Mouse (Mus musculus) liver, adult (tissue): ENCODE results near the gene Cdk11b.
"Not testable (repeated sequence)": the region's sequence is repeated elsewhere in the genome, so short reads cannot be mapped to it uniquely, and the experiment has no call there.

Experiments used
- GATA4 ChIP-seq: IDR thresholded peaks from 2 replicates; pipeline ENCODE4 v1.6.1; 2014; ENCODE audit warnings: mild to moderate bottlenecking, low read length; ENCODE audit not compliant: insufficient replicate concordance

Gene Cdk11b

DNA sequence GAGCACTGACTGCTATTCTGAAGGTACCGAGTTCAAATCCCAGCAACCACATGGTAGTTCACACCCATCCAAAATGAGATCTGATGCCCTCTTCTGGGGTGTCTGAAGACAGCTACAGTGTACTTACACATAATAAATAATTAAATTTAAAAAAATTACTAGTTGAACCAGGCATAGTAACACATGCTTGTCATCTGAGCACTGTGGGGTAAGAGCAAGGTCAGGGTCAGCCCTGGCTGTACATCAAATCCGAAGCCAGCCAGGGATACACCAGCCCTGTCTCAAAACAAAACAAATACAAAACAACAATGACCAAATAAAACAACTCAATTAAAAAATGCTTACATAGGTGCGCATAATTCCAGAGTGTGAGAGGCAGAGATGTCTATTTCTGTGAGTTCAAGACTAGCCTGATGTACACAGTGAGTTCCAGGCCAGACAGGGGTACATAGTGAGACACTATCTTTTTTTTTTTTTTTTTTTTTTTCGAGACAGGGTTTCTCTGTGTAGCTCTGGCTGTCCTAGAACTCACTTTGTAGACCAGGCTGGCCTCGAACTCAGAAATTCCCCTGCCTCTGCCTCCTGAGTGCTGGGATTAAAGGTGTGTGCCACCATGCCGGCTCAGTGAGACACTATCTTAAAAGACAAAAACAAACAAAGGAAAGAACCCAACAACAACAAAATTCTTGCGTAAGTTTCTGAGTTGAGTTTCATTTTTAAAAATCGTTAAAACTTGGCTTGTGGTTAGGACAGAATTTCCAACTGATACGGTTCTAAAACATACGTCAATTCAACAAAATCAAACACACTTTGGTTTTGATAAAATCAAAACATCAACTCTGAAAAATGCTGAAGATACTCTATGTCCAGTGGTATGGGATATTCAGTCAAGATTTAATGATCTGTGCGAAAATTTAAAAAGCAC, 24.5 kb upstream of the Cdk11b start:
- TF ChIP-seq GATA4, result no peak

DNA sequence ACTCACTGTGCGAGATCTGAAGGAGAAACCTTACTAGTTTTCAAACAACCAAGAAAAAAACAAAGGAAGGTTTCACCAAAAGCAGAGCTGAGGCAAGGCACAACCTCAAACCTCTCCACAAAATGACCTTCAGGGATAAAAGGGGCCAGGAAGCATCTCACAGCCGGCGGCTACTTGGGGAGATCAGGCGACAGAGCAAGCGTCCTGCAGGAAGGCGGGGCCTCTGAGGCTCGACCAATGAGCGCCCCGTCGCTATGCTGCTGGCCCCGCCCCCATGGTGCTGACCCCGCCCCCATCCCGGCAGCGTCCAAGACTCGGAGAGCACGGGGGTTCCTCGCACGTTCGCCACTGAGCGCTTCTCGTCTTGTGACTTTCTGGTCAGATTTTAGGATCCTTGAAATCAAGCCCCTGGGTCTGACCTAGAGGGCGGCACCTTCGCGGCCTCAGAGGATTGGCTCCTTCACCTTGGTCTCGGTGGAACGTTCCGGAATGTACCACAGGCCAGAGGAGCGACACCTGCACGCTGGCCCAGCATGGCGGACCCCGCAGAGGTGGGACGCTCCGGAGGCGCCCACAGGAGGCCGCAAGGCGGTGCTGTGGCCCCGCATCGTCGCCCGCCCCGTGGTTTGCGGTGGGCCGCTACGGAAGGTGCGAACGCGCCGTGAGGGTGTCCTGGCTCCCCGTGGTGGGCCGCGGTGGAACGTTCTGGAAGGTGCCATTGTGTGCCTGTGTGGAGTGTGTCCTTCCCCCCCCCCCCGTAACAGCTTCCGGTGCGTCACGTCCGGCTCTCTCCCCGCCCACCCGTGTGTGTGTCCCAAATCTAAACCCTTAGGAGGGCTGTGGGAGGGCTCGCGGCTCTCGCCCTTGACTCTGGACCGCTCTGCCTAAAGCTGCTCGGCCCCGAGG, 23.3 kb upstream of the Cdk11b start, which contains the start of gene Slc35e2:
Gene Slc35e2, plus strand, starts transcription at position 326 of the 906 bp plus-strand sequence.
- no peak for TF ChIP-seq GATA4

DNA sequence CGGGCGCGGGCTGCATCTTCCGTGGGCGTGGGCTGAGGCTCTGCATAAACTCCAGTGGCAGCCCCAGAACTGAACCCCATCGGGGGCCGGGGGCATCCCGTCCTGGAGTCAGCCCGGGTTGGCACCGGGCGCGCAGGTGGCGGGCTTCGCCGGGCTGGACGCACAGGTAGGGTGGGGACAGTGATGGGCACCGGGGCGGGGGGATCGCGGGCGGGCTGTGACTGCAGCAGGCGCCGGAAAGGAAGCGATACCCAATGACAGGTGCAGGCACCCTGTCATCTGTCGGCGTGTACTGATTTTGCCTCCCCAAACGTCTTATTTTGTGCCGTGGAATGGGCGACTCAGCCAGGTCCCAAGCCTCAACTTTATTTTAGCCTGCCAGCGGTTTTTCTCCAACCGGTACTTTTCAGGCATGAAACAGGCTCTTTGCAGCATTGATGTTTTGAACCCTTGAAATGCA, 22.6 kb upstream of the Cdk11b start:
- TF ChIP-seq GATA4, result no peak

GRCm38 (mm10) chr4:155602753-155603152, 21.9 kb upstream of the Cdk11b start:
- TF ChIP-seq GATA4, result no peak

- no peak for TF ChIP-seq GATA4
Measured at GRCm38 (mm10) chr4:155603801-155604200, 20.9 kb upstream of the Cdk11b start.

GRCm38 (mm10) chr4:155605132-155605531, 19.5 kb upstream of the Cdk11b start:
- peak; percentile 95 for TF ChIP-seq GATA4

GRCm38 (mm10) chr4:155606825-155607224, 17.8 kb upstream of the Cdk11b start:
- TF ChIP-seq GATA4, result no peak

- TF ChIP-seq GATA4, result no peak
Measured at GRCm38 (mm10) chr4:155611860-155612259, 12.8 kb upstream of the Cdk11b start.

GRCm38 (mm10) chr4:155613264-155613663, 11.4 kb upstream of the Cdk11b start:
- no peak for TF ChIP-seq GATA4

DNA sequence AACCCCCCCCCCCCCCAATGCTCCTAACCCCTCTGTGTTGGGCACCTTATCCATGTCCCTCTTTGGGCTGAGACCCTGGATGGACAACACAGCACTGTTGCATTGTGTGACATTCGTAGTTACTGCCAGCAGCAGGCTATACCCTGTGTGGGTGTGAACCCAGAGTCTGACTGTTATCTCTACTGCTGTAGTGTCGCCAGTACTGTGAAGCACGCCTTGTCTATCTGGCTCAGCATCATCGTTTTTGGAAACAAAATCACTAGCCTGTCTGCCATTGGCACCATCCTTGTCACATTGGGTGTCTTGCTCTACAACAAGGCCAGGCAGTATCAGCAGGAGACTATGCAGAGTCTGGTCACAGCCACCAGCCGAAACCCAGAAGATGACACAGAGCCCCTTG, 6.3 kb upstream of the Cdk11b start:
- TF ChIP-seq GATA4, result no peak

- no peak for TF ChIP-seq GATA4
Measured at GRCm38 (mm10) chr4:155630267-155630666, 5.6 kb downstream of the Cdk11b start.

- no peak for TF ChIP-seq GATA4
Measured at GRCm38 (mm10) chr4:155635766-155636499, 11.3 kb downstream of the Cdk11b start.

DNA sequence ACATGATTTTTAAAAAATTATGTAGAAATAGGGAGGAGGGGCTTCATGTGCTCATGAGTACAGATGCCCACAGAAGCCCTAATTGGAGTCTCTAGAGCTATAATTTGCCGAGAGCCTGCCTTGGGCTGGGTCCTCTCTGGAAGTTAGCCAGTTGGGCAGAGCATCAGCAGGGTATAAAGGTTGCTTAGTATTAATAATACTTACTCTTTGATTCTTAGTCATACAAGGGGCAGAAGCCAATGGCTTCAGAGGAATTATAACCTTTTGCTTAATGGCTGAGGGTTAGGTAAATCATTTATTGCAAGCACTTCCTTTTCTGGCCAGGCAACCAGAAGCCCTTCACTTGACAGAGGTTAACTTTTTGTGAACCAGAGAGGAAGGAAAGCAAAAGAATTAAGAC, 18.9 kb downstream of the Cdk11b start:
- no peak for TF ChIP-seq GATA4

GRCm38 (mm10) chr4:155645308-155645707, 20.7 kb downstream of the Cdk11b start, which contains the start of gene Gm10563:
TSS of gene Gm10563 (minus strand) at chr4:155645408.
- TF ChIP-seq GATA4, result not testable (repeated sequence)

DNA sequence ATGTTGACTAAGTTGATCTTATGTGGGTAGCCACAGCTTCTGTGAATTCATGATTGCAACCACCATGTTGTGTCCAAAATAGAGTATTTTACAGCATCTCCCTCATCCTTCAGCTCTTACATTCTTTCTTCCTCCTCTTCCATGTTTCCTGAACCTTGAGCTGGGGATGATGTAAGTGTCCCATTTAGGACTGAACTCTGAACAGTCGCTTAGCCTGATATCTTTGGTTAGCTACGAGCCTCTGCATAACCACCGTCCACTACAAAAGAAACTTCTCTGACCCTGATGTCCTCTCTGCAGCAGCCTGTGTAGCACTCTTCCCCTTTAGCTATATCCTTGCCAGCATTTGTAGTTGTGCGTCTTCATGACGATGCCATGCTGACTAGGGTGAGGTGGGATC, 21.1 kb downstream of the Cdk11b start:
- TF ChIP-seq GATA4, result no peak
